Mouse (Mus musculus) cerebellum, adult 9-11 months (tissue): Measurements from ENCODE around the gene Pacrg.

ENCODE experiments used
- DNase-seq: peaks from one replicate; pipeline ENCODE4 v3.0.0; 2022

Gene Pacrg

GRCm38 (mm10) chr17:10840148-10840707, at the start of gene Pacrg, which contains the start of gene Prkn:
Gene Pacrg, minus strand, starts transcription at chr17:10840311.
Gene Prkn, plus strand, starts transcription at chr17:10840384.
- DNase-seq = peak; percentile 99

GRCm38 (mm10) chr17:10887924-10888323, 47.8 kb upstream of the Pacrg start:
- no peak for DNase-seq

- DNase-seq = no peak
Measured at GRCm38 (mm10) chr17:10882260-10882659, 42.1 kb upstream of the Pacrg start.

- DNase-seq = no peak
Measured at GRCm38 (mm10) chr17:10878986-10879385, 38.9 kb upstream of the Pacrg start.

GRCm38 (mm10) chr17:10874208-10875187, 34.4 kb upstream of the Pacrg start:
- DNase-seq = no peak

- peak; percentile 71 for DNase-seq
Measured at GRCm38 (mm10) chr17:10854207-10854606, 14.1 kb upstream of the Pacrg start.

GRCm38 (mm10) chr17:10840731-10841201, 655 bp upstream of the Pacrg start:
- DNase-seq = peak; percentile 69

- DNase-seq = no peak
Measured at GRCm38 (mm10) chr17:10818971-10819370, 21.1 kb downstream of the Pacrg start.

GRCm38 (mm10) chr17:10808571-10808970, 31.5 kb downstream of the Pacrg start:
- DNase-seq = peak; percentile 4

GRCm38 (mm10) chr17:10807261-10807998, 32.7 kb downstream of the Pacrg start:
- DNase-seq = peak; percentile 60

GRCm38 (mm10) chr17:10806692-10807091, 33.4 kb downstream of the Pacrg start:
- no peak for DNase-seq

GRCm38 (mm10) chr17:10791661-10792060, 48.5 kb downstream of the Pacrg start:
- no peak for DNase-seq

- DNase-seq = no peak
Measured at GRCm38 (mm10) chr17:10784401-10784920, 55.6 kb downstream of the Pacrg start.

GRCm38 (mm10) chr17:10776503-10776902, 63.6 kb downstream of the Pacrg start:
- DNase-seq = no peak

GRCm38 (mm10) chr17:10774468-10774867, 65.6 kb downstream of the Pacrg start:
- no peak for DNase-seq

GRCm38 (mm10) chr17:10772207-10772606, 67.9 kb downstream of the Pacrg start:
- DNase-seq = no peak

GRCm38 (mm10) chr17:10769873-10770272, 70.2 kb downstream of the Pacrg start:
- peak; percentile 58 for DNase-seq

- DNase-seq = no peak
Measured at GRCm38 (mm10) chr17:10766735-10767406, 73.2 kb downstream of the Pacrg start.

- no peak for DNase-seq
Measured at GRCm38 (mm10) chr17:10764343-10764742, 75.8 kb downstream of the Pacrg start.

- no peak for DNase-seq
Measured at GRCm38 (mm10) chr17:10757455-10757854, 82.7 kb downstream of the Pacrg start.

GRCm38 (mm10) chr17:10744709-10745461, 95.2 kb downstream of the Pacrg start:
- peak; percentile 45 for DNase-seq

- no peak for DNase-seq
Measured at GRCm38 (mm10) chr17:10740083-10740482, 100.0 kb downstream of the Pacrg start.
